Mouse (Mus musculus) cerebellum, adult 11 months (tissue): ENCODE data around the gene Ryr3.
"Not testable (repeated sequence)": the region's sequence is repeated elsewhere in the genome, so short reads cannot be mapped to it uniquely, and the experiment has no call there.

Source experiments
- DNase-seq: peaks from one replicate; pipeline ENCODE4 v3.0.0; 2022

The Ryr3 gene

DNA sequence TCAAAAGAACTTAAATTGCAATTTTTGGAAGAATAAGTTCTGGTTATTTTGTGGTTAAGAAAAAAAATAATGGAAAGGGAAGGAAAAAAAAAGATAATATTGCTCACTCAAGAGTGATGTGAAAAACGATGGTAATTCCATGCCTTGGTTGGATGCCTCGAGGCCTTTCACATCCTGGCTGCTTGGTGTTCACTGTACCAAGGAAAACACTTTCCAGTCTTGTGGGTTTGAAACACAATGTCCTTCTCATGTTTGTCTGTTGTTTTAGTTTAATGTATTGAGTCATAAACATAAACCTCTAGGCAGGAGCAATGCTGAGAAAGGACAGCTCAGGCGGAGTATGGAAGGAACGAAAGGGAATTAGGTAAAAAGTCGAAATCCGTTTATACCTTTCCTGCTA is 122.8 kb downstream of the Ryr3 start:
- no peak for DNase-seq

DNA sequence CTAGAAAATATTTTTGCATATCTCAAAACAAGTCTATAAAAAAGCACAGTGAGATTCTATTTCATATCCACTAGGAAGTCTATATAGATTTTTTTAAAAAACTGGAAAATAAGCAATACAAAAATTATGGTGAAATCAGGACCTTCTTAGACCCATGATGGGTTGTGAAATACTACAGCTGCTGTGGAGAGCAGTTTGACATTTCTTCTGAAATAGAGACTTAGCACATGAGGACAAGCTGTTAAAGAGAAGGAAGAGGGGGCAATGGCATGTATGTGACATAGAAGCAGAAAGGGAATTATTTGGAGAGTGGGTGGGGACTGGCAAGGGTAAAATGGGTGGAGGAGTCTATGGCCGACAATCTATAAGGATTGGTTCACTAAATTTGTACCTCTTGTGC is 124.1 kb downstream of the Ryr3 start:
- no peak for DNase-seq

DNA sequence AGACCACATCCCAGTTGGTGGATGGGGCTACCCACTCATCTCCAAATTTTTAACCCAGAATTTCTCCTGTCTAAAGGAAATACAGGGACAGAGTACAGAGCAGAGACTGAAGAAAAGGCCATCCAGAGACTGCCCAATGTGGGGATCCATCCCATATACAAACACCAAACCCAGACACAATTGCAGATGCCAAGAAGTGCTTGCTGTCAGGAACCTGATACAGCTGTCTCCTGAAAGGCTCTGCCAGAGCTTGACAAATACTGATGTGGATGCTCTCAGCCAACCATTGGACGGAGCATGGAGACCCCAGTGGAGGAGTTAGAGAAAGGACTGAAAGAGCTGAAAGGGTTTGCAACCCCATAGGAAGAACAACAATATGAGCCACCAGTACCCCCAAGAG is 125.6 kb downstream of the Ryr3 start:
- DNase-seq: not testable (repeated sequence)

DNA sequence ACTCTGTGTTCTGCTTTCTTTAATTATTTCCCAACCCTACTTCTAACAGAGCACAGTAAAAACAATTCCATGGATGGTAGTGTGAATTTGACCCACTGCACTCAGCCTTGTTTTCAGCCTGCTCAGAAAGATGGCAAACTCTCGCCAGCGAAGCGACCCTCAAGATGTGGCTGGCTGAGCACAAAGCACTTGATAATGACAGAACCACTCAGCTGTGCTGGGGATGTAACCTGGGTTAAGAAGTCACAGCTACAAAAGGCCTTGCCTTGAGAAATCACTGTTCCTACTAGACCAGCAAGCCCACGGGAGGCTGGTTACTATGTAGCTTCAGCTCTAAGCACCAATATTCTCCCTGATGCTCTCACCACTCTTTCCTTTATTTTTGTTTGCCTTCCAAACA is 140.5 kb downstream of the Ryr3 start:
- no peak for DNase-seq

- DNase-seq: no peak
These were observed 157.5 kb downstream of the Ryr3 start for GRCm38 (mm10) chr2:113059367-113059766.

DNA sequence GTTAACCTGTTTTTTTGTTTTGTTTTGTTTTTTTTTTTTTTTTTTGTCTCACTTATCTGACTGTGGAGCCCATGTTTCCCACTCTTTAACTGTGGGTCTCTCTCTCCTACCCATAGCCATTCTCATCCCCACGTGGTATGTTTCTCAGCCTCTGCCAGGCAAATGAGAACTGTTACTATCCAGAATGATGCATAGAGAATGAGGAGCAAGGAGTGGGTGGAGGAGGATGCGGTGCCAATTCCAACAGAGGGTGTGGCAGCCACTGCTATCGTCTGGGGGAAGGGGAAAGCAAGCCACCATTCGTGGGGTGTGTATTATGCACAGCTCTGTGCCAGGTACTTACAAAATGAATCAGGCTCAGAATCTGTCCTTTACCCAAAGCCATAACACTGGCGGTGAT is 158.0 kb downstream of the Ryr3 start:
- DNase-seq: no peak

DNA sequence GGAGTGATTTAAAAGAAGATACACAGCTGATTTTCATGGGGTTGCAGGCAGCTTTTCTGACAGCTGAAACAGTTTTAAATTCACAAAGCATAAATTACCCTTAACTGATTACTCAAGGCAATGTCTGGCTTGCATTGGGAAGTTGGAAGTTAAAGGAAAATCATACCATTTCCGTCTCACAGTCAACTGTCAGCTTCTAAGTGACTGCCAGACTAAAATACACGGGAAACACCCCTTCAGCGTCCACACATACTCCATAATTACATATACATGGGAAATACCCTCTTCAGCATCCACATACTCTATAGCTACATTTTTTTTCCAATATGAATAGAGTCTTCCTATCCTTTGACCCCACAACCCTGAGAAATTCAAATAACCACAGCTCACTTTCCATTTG is 158.8 kb downstream of the Ryr3 start:
- DNase-seq: no peak

DNA sequence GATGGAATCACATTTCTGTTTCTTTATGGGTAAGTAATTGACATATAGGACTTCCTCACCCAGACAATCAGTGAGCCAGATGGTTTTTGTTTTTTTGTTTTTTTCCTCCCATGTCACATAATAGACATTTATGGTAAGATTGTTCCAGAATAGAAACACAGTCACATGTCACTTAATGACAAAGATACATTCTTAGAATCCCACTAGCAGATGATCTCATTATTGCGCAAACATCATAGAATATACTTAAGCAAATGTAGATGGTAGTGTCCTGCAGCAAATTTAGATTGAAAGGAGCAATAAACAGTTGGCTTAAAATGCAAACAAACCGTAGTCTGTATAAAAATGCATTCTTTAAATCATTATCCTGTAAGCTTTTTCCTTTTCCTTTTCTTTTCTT is 161.3 kb downstream of the Ryr3 start:
- DNase-seq: no peak

DNA sequence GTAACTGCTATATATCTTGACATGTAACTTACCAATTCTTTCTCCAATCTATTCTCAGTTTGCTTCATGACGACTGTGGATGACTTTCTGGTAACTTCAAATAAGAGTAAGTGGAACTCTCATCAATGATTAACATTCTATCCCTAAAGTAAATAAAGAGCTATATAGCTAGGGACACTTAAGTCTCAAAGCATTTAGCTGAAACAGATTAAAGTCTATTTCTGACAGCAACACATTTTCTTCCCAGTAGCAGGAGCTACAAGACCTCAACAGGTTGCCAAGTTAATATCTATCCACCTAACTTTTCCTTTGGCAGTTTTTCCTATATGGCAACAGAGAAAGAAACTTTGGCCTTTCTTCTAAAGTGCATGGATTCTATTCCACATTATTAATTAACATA is 167.1 kb downstream of the Ryr3 start:
- no peak for DNase-seq

GRCm38 (mm10) chr2:113036550-113036949 is 180.3 kb downstream of the Ryr3 start:
- no peak for DNase-seq

GRCm38 (mm10) chr2:113030689-113031088 is 186.2 kb downstream of the Ryr3 start:
- DNase-seq: no peak

GRCm38 (mm10) chr2:113019896-113020295 is 197.0 kb downstream of the Ryr3 start:
- no peak for DNase-seq

DNA sequence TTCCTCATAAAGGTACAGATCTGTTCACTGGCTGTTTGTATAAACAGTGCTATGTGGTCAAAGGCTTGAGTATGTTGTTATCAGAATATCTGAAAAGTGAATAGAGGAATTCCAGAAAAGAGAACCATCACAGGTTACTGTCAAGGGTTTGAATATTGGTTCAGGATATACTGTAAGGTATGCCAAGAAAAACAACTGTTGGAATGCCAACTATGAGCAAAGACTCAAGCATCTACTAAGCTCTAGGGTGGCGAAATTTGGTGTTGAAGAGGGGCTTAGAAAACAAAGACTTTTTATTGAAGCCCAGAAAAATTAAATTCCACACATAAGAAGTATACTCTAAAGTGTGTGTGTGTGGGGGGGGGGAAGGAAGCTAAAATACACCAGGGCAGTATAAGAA is 198.6 kb downstream of the Ryr3 start:
- DNase-seq: no peak

- DNase-seq: peak; percentile 11
These were observed 200.7 kb downstream of the Ryr3 start for GRCm38 (mm10) chr2:113016236-113016635.

GRCm38 (mm10) chr2:113008961-113009740 is 207.7 kb downstream of the Ryr3 start:
- no peak for DNase-seq

DNA sequence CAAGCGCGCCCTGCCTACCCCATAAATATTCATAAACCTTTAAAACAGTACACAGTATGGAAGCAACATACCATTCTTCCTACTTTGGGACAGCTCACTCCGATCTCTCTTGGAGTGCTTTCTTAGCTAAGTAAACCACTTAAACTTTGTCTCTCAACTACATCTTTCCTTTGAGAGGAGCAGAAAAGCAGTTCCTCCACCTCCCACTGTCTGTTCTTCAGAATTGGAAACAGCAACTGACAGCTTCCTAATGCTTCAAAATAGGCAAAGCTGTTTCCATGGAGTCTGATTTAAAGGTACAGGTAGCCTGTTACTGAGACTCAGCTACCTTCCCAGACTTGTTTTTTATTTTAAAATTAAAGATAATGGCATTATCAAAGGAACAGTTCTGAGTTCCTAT is 218.4 kb downstream of the Ryr3 start:
- DNase-seq: no peak

- DNase-seq: no peak
These were observed 233.9 kb downstream of the Ryr3 start for GRCm38 (mm10) chr2:112982908-112983510.

DNA sequence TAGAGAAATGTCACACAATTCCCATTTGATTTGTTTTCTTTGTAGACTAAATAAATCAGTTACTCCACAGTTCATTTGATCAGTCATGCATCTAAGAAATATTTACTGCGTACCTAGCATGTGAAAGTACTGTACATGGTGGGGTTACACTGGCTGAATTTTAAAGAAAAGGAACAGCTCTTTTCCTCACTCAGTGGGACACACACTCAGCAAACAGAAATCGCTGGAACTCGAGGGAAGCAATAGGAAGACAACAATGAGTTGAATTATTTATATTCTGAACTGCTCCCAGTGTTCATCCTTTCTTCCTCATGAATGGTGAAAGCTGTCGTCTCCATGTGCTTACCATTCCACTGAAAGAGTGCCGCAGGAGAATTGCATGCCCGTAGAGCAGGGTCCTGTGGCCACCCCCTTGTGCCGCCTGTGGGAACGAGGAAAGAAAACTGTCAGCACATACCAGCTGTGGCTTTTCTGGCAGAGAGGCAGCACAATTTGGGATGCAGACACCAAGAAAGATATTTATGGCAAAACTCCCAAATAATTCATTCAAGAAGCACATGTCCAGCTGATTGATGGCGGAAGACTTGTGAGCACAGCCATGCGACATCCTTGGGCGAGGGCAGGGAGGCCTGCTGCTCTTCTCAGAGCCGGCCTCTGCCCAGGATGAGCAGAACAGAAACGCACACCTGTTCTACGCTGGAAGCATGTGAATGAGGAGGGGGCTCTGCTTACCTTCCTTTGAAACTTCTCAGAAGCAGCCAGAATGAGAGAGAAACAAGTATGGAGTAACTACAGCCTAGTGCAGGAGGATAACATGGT is 249.9 kb downstream of the Ryr3 start:
- no peak for DNase-seq

DNA sequence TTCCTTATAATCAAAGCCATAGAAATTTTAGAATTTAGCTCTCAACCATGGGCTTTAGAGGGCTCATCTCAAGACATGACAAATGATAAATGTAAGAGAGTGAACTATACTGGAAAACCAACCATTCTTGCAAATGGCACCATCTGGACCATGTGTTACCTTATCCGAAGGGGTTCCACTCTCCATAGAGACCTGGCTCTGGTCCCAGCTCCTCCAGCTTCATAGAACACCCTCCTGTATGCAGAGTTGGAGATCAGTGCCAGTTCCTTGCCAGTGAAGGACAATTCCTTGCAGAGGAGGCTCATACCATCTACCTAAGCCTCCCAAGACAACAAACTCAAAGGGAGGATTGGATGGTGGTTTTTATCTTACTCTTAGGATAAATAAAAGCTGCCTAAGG is 268.0 kb downstream of the Ryr3 start:
- no peak for DNase-seq

- DNase-seq: no peak
These were observed 285.1 kb downstream of the Ryr3 start for GRCm38 (mm10) chr2:112931776-112932175.

- peak; percentile 11 for DNase-seq
These were observed 303.1 kb downstream of the Ryr3 start for GRCm38 (mm10) chr2:112913796-112914195.

GRCm38 (mm10) chr2:112912611-112913010 is 304.3 kb downstream of the Ryr3 start:
- DNase-seq: no peak

DNA sequence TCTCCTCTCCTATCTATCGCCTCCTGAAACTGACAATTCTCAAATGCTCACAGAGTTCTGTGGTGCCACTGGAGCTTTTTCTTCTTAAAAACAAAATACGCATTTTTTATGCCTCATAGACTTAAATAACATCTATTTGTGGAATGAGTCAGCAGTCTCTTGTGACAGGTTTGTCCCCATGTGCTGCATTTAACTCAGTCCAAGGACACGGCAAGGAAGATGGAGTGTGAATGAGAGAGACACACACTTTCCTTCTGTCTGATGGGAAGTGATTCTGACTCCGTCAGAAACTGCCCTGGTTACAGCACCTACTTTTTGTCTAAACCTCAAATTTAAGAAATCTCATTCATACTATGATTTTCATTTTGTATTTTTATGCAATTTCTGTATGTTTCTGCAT is 306.3 kb downstream of the Ryr3 start:
- no peak for DNase-seq

DNA sequence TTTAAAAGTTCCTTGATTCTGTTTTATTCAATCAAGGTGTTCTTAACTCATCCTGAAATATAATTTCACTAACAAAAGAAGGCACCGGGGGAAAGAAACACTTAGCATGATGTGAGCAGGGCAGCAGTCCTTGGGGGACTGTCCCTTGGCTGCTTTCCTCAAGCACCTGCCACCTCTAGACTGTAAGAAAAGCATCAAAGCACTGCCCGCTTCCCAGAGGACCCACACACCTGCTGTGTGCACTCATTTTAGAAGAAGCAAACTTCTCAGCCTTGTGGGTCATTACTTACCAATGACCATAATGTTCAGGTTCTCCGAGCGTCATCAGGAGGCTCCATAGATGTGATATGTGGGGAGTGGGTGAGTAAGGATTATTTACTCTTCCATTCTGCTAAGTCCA is 307.8 kb downstream of the Ryr3 start:
- DNase-seq: no peak
